Mouse (Mus musculus) cerebellum, adult 18-20 months (tissue): ENCODE data around the gene Pcbp3.
"Not testable (repeated sequence)": the region's sequence is repeated elsewhere in the genome, so short reads cannot be mapped to it uniquely, and the experiment has no call there.

Experiments used
- DNase-seq, 2 experiments: peaks; one replicate each; pipeline ENCODE4 v3.0.0; 2021

The Pcbp3 gene

DNA sequence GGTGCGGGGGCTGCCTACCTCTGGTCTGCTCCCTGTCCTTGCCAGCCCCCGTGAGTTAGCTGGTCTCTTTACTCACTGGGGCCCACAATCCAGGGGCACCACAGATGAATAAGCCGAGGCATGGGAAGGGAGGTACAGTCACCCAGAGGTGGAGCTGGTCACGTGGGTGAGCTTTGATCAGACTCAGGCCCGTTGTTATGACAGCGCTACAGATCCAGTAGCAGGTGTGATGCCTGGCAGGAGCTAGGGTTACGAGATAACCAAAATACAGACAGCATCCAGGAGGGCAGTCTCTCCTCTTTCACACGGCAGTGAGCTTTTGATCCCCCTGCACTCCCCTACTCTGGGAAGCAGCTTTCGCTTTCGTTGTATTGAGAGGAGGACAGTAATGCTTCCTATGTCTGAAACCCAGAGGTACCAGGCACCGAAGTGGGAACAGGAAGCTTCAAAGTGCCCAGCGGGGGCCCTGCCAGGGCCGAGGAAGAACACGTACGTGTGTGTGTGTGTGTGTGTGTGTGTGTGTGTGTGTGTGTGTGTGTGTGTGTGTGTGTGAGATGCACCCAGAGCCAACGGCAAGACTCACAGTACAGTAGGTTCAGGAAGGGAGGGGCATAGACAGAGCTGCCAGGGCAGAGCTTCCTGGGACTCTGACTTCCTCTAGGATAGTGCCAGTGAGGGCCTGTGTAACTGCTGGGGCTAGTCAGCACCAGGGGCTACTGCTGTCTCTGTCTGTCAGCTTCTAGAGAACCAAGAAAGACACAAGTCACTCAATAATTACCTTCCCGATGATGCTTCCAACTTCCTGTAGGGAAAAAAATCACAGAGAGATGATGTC lies 162.7 kb downstream of the Pcbp3 start:
- peak; percentile 41 to 46 for DNase-seq

DNA sequence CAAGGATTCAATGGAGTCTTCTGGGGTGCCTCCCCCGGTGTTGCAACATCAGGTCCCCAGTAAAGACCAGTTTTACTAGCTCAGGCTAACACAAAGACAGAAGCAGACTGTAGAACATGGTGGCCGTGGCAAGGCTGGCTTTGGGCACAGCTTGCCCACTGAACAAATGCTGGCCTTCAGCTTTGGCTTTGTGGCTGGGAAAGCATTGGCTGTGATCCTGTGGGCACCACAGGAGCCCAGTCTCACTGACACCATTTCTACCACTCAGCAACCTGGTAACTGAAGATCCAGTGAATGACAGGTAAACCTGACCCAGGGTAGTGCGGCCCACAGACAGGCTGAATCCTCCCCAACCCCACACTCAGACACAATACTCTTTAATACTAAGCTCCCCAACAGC lies 167.6 kb downstream of the Pcbp3 start:
- peak; percentile 81 to 83 for DNase-seq

DNA sequence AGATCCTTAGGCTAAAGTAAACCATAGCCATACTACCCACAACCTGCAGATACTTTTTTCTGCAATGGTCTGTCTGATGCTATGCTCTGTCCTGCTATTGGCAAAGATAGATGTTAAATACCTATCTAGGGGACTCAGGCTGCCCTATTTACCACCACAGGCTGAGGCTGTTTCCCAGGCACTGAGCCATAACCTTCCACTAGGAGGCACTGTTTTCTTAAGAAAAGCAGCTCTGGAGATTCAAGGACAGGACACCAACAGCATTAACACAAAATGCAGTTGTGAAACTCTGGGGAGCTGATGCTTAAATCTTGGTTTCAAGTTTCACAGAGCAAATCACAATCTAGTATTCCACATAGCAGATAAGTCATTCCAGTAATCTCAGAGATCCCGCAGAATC lies 170.2 kb downstream of the Pcbp3 start:
- DNase-seq = peak; percentile 68 to 69

DNA sequence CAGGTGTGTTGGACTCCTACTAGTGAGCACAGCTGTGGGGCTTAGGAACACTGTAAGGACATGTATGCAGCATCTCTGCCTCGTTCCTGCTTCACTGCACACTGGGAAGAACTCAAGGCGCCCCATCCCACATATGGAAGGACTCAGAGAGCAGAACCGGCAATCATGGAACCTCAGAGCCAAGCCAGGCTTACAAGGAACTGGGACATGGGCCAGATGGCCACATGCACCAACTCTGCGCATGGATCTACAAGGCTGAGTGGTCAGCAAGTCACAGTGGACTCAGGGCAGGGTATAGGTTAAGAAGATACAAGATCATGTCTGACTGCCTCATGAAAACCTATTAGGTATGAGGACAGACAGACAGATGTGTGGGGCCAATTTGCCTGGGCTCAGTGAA lies 171.8 kb downstream of the Pcbp3 start:
- peak; percentile 58 to 61 for DNase-seq

DNA sequence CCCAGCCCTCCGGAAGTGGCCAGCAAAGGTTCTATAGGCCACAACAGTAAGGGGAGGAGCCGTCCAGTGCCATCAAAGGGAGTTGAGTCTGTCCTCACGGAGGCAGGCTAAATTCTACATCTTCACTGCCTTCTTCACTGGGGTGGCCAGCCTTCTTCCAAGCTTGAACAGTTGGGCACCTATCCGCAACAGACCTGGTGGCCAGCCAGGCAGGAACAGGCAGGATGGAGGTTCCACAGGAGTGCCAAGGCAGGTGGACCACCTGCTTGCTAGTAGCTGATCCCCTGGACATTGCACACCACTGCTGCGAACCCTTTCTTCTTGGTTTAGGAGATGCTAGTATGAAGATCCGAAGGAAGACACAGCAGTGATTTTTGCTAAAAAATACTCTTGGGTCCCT lies 176.4 kb downstream of the Pcbp3 start:
- DNase-seq = peak in 1 of 2 experiments; percentile 55

DNA sequence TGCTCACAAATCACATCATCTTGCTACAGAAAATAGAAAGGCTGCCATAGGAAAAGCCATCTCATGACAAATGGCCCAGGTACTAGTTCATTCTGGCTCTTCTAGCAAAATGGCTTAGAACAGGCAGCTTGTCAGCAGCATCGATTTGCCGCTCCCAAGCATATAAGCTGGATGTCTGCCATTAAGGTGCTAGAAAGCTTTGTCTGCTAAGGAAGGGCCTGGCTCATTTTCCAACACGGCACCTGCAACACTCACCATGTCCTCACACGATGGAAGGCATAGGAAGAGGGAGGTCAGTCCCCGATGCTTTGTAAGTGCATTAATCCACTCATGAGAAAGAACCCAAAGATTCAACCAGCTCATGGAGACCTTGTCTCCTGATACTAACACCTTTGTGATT lies 182.5 kb downstream of the Pcbp3 start:
- peak in 1 of 2 experiments; percentile 30 for DNase-seq

DNA sequence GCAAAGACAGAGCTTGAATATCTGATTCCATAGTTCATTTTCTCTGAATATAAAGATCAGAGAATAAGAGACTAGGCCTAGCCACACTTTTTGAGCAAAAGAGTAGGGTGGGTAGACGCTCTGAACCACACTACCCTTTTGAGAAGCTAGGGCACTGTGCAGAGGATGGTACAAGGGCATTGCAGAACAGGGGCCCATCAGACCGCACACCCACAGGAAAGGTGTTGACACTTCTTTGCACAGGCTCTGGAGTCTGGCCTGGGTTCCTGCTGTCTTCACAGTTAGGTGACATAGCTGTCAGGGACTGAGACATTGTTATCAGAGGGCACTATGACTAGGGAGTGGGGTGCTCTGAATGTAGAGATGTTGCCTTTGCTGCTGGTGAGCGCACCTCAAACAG lies 190.1 kb downstream of the Pcbp3 start:
- DNase-seq = no peak

DNA sequence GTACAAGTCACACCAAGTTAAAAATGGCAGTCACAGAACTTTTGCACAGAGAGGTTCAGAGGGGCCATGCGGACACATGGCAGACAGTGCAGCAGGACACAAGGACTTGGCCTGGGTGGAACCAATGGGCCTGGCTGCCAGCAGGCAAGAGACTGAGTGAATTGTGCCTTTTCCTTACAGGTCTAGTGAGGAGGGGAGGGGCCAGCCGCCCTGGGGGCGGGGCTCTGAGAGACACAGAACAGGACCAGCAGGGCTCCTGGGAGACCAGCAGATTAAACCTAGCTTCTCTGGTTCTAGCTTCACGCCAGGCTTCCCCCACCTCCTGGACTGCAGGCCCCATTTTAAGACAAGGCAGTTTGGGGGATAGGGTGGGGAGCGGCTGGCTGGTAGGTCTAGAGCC lies 190.6 kb downstream of the Pcbp3 start:
- no peak for DNase-seq

DNA sequence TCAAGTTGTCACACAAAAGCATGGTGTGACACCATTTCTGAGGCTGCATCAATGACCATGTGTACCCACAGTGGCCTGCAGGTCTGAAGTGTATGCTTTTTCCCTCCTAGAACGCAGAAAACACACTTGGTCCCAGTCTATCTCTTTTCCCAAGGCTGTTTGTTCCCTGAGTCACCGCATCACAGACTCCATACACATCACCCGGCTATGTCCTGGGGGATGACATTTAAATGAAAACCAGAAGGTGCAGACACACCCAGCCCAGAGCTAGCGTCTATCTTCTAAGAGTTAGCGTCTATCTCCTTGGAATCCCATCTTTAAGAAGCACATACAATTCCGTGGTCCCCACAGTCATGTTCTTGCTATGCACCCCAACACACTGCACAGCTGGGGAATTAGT lies 192.1 kb downstream of the Pcbp3 start:
- DNase-seq = no peak

DNA sequence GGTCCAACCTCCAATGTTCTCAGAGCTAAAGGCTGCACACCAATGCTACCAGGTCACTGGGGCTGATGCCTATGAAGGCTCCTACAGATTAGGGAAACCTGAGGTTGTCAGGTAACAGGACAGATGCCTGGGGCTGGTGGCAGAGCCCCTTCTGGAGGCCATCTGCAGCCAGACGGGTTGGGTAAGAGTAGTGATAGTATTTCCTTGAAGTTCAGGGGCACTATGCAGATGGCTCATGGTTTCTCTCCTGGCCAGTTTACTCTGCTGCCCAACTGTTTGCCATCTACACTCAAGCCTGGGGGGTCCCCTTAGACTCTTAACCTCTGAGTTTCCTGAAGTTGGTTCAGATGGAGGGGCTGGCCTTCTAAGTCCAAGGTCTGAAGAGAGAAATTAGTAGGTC lies 195.5 kb downstream of the Pcbp3 start:
- no peak for DNase-seq

DNA sequence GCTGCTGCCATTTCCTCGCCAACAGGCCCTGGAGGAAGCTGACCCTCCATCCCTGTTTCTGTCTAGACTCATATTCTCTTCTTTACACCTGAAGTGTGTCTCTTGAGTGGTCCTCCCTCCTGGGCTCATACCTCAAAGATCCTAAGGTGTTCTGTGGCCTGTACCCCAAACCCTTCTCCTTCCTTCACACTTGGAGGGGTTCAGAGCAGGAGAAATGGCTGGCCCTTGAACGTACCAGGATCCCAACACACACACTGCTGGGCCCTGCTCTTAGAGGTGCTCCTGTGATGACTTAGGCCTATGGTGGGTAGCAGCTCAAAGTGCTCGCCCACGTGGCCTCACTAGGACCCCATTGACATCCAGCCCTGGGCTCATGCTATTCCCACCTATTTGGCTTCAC lies 196.8 kb downstream of the Pcbp3 start:
- DNase-seq = no peak

DNA sequence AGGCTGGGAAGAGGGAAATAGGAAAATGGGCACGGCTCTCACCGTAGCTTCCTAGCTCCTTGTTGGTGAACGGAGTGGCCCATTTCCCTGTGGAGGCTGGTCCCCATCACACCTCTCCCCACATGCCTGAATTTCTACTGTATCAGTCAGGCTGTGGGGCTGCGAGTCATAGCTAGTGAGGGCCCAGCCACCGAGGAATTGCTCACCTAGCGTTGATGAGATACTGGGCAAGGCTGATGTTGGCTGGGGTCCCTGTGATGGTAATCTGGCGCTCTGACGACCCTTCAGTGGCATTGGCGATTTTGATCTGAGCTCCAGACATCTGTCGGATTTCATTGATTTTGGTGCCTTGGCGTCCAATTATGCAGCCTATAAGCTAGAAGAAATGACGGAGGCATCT lies 198.7 kb downstream of the Pcbp3 start:
- DNase-seq = no peak

DNA sequence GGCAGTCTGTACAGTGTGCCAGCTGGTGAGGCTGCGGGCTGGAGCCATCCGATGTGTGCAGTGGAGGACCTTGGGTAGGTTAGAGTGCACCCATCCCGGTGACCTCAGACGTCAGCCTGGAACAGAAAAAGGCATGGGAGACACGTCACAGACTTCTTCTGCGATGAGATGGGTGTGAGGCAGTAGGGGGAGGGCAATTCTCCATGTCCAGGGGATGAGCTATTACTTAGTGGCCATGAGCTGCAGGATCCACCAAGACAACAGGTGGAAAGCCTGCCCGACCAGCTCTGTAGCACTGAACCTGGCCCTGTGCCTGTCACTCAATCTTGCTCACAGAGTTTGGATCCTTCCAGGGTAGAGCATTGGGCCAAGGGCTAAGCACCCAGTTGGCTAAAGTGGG lies 199.3 kb downstream of the Pcbp3 start:
- no peak for DNase-seq

DNA sequence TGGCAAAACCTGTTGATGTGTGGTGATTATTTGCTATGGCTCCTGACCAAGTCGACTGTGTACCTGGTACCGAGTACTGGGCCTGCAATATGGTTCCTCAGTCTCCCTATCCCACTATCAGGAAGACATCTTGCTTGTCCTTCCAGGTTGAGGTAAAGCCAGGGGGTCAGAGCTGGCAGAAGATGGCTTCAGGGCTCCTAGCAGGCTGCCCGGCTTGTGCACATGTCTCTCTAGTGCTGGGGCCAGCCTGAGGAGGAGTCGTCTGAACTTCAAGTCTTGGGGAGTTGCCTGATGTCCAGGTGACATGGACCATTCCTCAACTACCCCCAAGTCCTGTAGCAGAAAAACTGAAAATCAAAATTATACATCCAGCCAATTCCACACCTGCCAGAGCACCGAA lies 201.8 kb downstream of the Pcbp3 start:
- DNase-seq = no peak

DNA sequence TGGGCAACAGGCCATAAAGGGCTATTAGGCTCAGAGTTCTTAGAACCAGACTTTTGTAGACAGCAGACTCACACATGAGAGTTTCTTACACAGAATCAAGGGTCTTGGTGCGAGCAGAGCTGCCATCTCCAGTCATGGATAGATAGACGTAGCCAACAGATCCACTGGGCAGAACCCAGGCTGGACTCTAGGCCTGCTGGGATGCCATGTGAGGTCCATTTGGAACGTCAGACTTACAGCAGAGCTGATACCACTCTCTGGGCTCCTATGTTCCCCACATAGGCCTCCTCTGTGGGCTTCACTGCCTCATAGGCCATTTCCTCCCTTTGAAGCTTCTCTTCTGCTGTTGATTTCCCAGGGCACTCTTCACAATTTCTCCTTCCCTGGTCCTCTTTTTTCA lies 208.0 kb downstream of the Pcbp3 start:
- no peak for DNase-seq

DNA sequence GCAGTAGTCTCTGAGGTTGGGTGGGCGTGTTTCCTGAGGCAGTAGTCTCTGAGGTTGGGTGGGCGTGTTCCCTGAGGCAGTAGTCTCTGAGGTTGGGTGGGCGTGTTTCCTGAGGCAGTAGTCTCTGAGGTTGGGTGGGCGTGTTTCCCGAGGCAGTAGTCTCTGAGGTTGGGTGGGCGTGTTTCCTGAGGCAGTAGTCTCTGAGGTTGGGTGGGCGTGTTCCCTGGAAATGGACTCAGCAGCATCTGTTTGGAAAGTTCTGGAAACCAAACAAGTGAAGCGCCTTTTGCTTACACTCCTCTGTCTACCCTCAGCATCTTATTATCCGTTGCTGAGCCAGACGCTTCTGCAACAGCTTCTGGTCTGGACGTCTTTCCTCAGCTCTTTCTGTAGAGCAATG lies 217.4 kb downstream of the Pcbp3 start:
- DNase-seq = not testable (repeated sequence)

DNA sequence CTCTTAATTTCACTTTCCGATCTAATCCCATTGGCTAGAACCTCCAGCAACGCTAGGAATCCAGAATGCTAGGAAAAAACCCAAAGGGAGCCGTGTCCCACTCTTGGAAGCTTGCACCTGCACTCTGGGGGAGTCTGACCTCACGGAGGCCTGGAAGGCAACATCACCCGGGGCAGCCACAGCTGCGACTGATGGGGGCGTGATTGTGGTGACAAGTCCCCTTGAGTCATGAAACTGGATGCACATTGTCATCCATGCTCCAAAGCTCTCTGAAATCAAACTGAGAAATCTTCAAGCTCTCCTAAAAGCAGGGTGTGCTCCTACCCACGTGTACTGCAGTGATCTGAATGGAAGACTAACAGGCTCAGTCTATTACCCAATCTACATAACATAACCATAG lies 224.9 kb downstream of the Pcbp3 start:
- no peak for DNase-seq

DNA sequence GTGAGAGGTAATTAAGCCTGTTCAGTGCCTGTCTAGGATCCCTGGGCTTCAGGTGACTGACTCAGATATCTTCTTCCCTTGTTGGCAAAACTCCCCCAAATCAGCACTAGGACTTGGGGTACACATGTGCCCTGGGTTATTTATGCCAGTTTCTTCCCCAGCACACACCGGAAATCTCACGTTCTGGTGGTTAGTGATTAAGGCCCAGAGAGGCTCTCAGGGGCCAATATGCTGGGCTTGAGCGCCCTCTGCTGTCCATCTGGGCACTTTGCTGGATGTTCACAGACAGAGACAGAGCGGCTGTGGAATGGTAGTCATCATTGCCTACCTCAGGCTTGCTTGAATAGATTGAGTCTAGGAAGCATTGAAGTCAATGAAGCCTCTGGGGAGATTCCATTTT lies 226.7 kb downstream of the Pcbp3 start:
- peak; percentile 68 to 83 for DNase-seq

DNA sequence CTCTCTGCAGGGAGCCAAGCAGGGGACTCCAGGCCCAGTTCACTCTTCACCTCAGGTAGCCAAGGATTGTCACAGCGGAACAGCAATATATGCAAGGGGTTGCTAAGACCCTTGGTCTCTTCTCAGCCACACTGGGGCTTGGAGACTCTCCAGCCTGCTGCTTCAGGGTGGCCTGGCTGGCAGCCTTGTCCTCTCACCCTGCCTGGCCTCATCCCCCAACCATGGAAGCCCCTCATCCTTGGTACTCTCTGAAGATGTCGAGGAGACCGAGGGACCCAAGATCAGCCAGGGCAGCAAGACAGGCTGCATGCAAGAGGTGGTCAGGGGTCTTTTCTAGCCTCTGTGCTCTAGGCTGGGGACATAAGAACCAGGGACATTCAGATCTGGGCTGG lies 228.0 kb downstream of the Pcbp3 start:
- DNase-seq = no peak

DNA sequence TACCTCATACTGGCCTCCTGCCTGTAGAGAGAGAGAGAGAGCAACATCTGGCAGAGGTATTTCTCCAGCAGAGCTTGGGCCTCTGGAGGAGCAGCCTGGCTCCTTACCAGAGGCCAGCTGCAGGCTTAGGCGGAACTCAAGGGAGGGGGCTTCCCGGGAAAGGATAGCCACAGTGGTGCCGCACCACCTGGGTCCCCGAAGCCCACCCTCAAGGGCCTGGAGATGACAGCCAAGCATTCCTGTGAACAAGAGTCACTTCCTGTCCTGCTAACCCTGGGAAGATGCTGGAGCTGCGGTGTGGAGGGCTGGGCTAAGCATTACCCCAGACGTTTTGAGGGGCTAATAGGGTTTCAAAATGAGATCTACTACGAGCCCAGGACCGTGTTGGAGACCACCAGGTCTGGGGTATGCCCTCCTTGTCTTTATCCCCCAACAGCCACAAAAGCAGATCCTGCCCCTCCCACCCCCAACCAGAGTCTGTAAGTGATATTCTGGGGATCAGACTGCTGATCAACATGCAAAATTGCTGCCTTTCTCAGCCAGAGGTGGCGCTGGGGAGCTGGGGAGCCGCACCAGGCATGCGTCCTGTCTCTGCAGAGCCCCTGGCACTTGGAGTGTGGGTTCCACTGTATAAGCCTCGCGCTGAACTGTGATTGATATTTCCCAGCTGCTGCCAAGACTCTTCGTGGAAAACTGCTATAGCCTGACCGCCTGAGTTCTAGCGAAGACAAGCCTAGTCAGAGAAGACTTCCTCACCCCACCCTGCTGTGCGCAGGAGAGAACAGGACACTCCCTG lies 228.6 kb downstream of the Pcbp3 start:
- DNase-seq = peak; percentile 34 to 36

DNA sequence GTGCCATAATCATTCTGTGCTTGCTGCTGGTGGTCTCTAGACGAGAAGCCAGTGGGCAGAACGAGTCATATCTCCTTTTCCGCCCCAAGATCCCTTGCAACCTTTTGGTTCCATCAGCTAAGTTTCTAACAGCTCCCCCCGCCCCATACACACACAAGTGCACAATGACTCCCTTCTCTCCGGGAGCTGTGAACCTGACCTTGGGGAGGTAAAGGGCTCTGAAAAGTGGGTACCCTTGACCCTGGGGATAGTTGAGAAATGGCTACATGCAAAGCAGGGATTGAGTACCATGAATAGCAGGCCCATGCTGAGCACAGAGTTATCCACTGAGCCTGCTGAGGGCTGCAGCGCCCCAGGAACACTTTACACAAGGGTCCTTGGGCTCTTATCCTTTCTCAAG lies 229.3 kb downstream of the Pcbp3 start:
- DNase-seq = no peak

DNA sequence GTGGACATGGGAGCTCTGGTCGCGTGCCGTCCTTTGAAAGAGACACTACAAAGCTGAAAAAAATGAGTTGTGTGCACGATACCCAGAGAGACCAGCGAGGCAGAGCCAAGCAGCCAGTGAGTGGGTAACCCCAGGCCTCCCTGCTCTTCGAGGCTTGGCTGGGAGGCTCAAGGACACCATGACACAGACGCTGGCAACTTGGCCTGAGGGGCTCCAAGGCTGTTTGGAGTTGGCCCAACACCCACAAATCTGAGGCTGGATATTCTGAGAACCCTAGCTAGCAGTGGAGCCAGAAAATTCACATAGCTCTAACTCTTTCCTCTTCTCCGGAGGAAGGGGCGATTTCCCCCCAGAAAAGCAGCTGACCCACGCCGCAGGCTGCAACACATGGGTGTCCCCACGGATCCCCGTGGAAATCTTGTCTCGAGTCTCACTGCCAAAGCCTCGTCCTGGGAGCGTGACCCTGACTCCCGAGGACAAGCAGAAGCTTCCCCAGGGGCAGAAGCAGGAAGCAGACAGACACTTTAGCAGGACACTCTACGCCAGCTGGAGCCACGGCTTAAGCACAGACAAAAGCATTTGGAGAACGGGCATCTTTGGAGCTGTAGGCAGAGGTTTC lies 230.0 kb downstream of the Pcbp3 start:
- no peak for DNase-seq

DNA sequence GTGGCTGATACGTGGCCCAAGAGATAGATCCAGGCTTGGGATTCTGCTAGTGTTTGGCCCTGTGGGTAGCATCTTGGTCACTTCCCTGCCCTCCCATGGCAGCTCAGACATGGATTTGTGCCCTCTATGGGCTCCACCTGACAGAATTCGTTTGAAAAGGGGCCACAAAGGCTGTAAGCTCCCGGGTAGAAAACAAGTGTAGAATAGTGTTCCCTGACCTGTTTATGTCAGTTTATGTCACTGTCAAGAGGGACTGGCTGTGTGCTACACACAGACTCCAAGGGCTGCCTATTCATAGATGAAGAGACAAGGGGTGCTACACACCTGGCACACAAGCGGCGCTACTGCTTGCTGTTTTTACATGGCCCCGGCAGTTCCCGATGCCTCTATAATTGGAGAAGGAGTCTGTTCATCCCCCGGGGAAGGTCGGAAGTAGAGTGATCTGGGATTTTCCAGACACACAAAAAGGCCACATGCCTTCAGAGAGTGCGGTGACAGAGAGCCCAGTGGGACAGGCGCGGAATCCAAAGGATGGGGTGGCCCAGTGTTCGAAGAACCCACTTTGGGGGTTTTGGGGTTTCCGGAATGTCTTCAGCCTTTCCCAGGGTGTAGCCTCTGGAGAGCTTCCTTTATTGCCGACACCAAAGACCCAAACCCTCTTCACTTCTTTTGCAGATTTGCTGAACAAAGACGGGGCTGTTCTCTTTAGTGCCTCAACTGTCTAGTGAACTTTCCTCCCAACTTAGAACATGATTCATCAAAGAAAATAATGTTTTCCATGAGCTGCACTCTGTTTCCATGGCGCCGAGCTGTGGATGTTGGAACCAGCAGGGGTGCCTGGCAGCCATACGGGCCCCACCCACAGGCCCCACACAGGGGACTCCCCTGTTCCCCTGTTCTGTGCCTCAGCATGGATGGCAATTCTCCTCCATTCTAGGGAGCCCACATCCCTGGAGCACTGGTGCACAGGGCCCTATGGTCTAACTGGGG lies 231.8 kb downstream of the Pcbp3 start:
- no peak for DNase-seq
